Mouse (Mus musculus): ENCODE data around the gene Pigu. TPM values are rescaled to one million over a fixed set of nuclear protein-coding genes. Genes with fewer than 3 reads are reported as not detected.

Pigu gene
- polyA plus RNA-seq, 1 experiment from 2014 or later: 64.6 TPM

- 93% methylated on average over 1 of the region's 1 CpGs for WGBS
- ATAC-seq: no peak
- H3K4me1 ChIP-seq (ENCODE audit: control insufficient read depth, insufficient read depth, low read depth, low read length): no peaks in the 10 kb centered on the region
- no peak overlapping the region for H3K4me3 ChIP-seq (ENCODE audit: low read length)
- H3K9me3 ChIP-seq (ENCODE audit: control insufficient read depth, low read length): no peaks in the 10 kb centered on the region
- H3K27ac ChIP-seq (ENCODE audit: low read depth, low read length): no peak overlapping the region
- peaks cover 8% of the 10 kb centered on the region; the same call in 1 of the 2 replicates for H3K36me3 ChIP-seq (ENCODE audit: control insufficient read depth, insufficient read depth, low read length)
- H3K9ac ChIP-seq (ENCODE audit: low read depth, low read length): no peak overlapping the region
- H3K27me3 ChIP-seq (replicated peaks; ENCODE audit: control insufficient read depth, insufficient read depth, low read length): no peaks in the 10 kb centered on the region
- H3K4me2 ChIP-seq (ENCODE audit: low read length): no peak overlapping the region
Observed at GRCm38 (mm10) chr2:155335231-155335630, 22.0 kb downstream of the Pigu start.

GRCm38 (mm10) chr2:155333421-155333820 is 23.8 kb downstream of the Pigu start:
- Histone ChIP-seq H3K4me3 (ENCODE audit: low read length) (no peak overlapping the region), H3K36me3 (ENCODE audit: control insufficient read depth, insufficient read depth, low read length) (peaks cover 9% of the 10 kb centered on the region), H3K27me3 (replicated peaks; ENCODE audit: control insufficient read depth, insufficient read depth, low read length) (no peaks in the 10 kb centered on the region), H3K9ac (ENCODE audit: low read depth, low read length) (no peak overlapping the region), H3K9me3 (ENCODE audit: control insufficient read depth, low read length) (no peaks in the 10 kb centered on the region), H3K4me1 (ENCODE audit: control insufficient read depth, insufficient read depth, low read depth, low read length) (no peaks in the 10 kb centered on the region), H3K27ac (ENCODE audit: low read depth, low read length) (no peak overlapping the region), H3K4me2 (ENCODE audit: low read length) (no peak overlapping the region)
- 92% methylated on average over 1 of the region's 1 CpGs for WGBS
- no peak for ATAC-seq

GRCm38 (mm10) chr2:155331351-155331750 is 25.9 kb downstream of the Pigu start:
- no peak for ATAC-seq
- no peak overlapping the region for H3K9ac ChIP-seq (ENCODE audit: low read depth, low read length)
- no peaks in the 10 kb centered on the region for H3K4me1 ChIP-seq (ENCODE audit: control insufficient read depth, insufficient read depth, low read depth, low read length)
- H3K9me3 ChIP-seq (ENCODE audit: control insufficient read depth, low read length): no peaks in the 10 kb centered on the region
- H3K4me2 ChIP-seq (ENCODE audit: low read length): no peak overlapping the region
- H3K36me3 ChIP-seq (ENCODE audit: control insufficient read depth, insufficient read depth, low read length): peaks cover 24% of the 10 kb centered on the region
- H3K27me3 ChIP-seq (replicated peaks; ENCODE audit: control insufficient read depth, insufficient read depth, low read length): no peaks in the 10 kb centered on the region
- no peak overlapping the region for H3K27ac ChIP-seq (ENCODE audit: low read depth, low read length)
- H3K4me3 ChIP-seq (ENCODE audit: low read length): no peak overlapping the region
- WGBS: 98% methylated on average over 4 of the region's 4 CpGs

GRCm38 (mm10) chr2:155330811-155331210 is 26.4 kb downstream of the Pigu start:
- Histone ChIP-seq H3K4me2 (ENCODE audit: low read length) (no peak overlapping the region), H3K9me3 (ENCODE audit: control insufficient read depth, low read length) (no peaks in the 10 kb centered on the region), H3K27ac (ENCODE audit: low read depth, low read length) (no peak overlapping the region), H3K9ac (ENCODE audit: low read depth, low read length) (no peak overlapping the region), H3K36me3 (ENCODE audit: control insufficient read depth, insufficient read depth, low read length) (peaks cover 25% of the 10 kb centered on the region), H3K27me3 (replicated peaks; ENCODE audit: control insufficient read depth, insufficient read depth, low read length) (no peaks in the 10 kb centered on the region), H3K4me1 (ENCODE audit: control insufficient read depth, insufficient read depth, low read depth, low read length) (no peaks in the 10 kb centered on the region), H3K4me3 (ENCODE audit: low read length) (no peak overlapping the region)
- no peak for ATAC-seq
- WGBS: 97% methylated on average over 4 of the region's 4 CpGs

- 94% methylated on average over 2 of the region's 2 CpGs for WGBS
- no peaks in the 10 kb centered on the region for H3K27me3 ChIP-seq (replicated peaks; ENCODE audit: control insufficient read depth, insufficient read depth, low read length)
- no peak overlapping the region for H3K4me3 ChIP-seq (ENCODE audit: low read length)
- no peak for ATAC-seq
- no peaks in the 10 kb centered on the region for H3K9me3 ChIP-seq (ENCODE audit: control insufficient read depth, low read length)
- no peak overlapping the region for H3K4me2 ChIP-seq (ENCODE audit: low read length)
- no peaks in the 10 kb centered on the region for H3K4me1 ChIP-seq (ENCODE audit: control insufficient read depth, insufficient read depth, low read depth, low read length)
- H3K27ac ChIP-seq (ENCODE audit: low read depth, low read length): no peak overlapping the region
- peaks cover 22% of the 10 kb centered on the region for H3K36me3 ChIP-seq (ENCODE audit: control insufficient read depth, insufficient read depth, low read length)
- no peak overlapping the region for H3K9ac ChIP-seq (ENCODE audit: low read depth, low read length)
Observed at GRCm38 (mm10) chr2:155329707-155330106, 27.5 kb downstream of the Pigu start.

GRCm38 (mm10) chr2:155328906-155329305 is 28.3 kb downstream of the Pigu start:
- H3K9ac ChIP-seq (ENCODE audit: low read depth, low read length): no peak overlapping the region
- H3K27me3 ChIP-seq (replicated peaks; ENCODE audit: control insufficient read depth, insufficient read depth, low read length): no peaks in the 10 kb centered on the region
- H3K27ac ChIP-seq (ENCODE audit: low read depth, low read length): no peak overlapping the region
- no peak for ATAC-seq
- no peaks in the 10 kb centered on the region for H3K4me1 ChIP-seq (ENCODE audit: control insufficient read depth, insufficient read depth, low read depth, low read length)
- no peak overlapping the region for H3K4me3 ChIP-seq (ENCODE audit: low read length)
- peaks cover 19% of the 10 kb centered on the region for H3K36me3 ChIP-seq (ENCODE audit: control insufficient read depth, insufficient read depth, low read length)
- H3K9me3 ChIP-seq (ENCODE audit: control insufficient read depth, low read length): no peaks in the 10 kb centered on the region
- no peak overlapping the region for H3K4me2 ChIP-seq (ENCODE audit: low read length)

GRCm38 (mm10) chr2:155327906-155328305 is 29.3 kb downstream of the Pigu start:
- 92% methylated on average over 5 of the region's 5 CpGs for WGBS
- Histone ChIP-seq H3K9ac (ENCODE audit: low read depth, low read length) (no peak overlapping the region), H3K36me3 (ENCODE audit: control insufficient read depth, insufficient read depth, low read length) (peaks cover 17% of the 10 kb centered on the region), H3K27me3 (replicated peaks; ENCODE audit: control insufficient read depth, insufficient read depth, low read length) (no peaks in the 10 kb centered on the region), H3K9me3 (ENCODE audit: control insufficient read depth, low read length) (no peaks in the 10 kb centered on the region), H3K4me1 (ENCODE audit: control insufficient read depth, insufficient read depth, low read depth, low read length) (no peaks in the 10 kb centered on the region), H3K4me2 (ENCODE audit: low read length) (no peak overlapping the region), H3K4me3 (ENCODE audit: low read length) (no peak overlapping the region), H3K27ac (ENCODE audit: low read depth, low read length) (no peak overlapping the region)
- ATAC-seq: no peak

GRCm38 (mm10) chr2:155326001-155326400 is 31.2 kb downstream of the Pigu start:
- WGBS: 96% methylated on average over 4 of the region's 4 CpGs
- Histone ChIP-seq H3K27ac (ENCODE audit: low read depth, low read length) (no peak overlapping the region), H3K4me1 (ENCODE audit: control insufficient read depth, insufficient read depth, low read depth, low read length) (no peaks in the 10 kb centered on the region), H3K4me3 (ENCODE audit: low read length) (no peak overlapping the region), H3K36me3 (ENCODE audit: control insufficient read depth, insufficient read depth, low read length) (peaks cover 21% of the 10 kb centered on the region), H3K4me2 (ENCODE audit: low read length) (no peak overlapping the region), H3K9me3 (ENCODE audit: control insufficient read depth, low read length) (no peaks in the 10 kb centered on the region), H3K27me3 (replicated peaks; ENCODE audit: control insufficient read depth, insufficient read depth, low read length) (no peaks in the 10 kb centered on the region), H3K9ac (ENCODE audit: low read depth, low read length) (no peak overlapping the region)
- no peak for ATAC-seq

- H3K4me1 ChIP-seq (ENCODE audit: control insufficient read depth, insufficient read depth, low read depth, low read length): no peaks in the 10 kb centered on the region
- H3K4me3 ChIP-seq (ENCODE audit: low read length): no peak overlapping the region
- no peaks in the 10 kb centered on the region for H3K9me3 ChIP-seq (ENCODE audit: control insufficient read depth, low read length)
- no peak overlapping the region for H3K4me2 ChIP-seq (ENCODE audit: low read length)
- no peak overlapping the region for H3K9ac ChIP-seq (ENCODE audit: low read depth, low read length)
- 85% methylated on average over 5 of the region's 5 CpGs for WGBS
- ATAC-seq: no peak
- H3K27me3 ChIP-seq (replicated peaks; ENCODE audit: control insufficient read depth, insufficient read depth, low read length): no peaks in the 10 kb centered on the region
- H3K27ac ChIP-seq (ENCODE audit: low read depth, low read length): no peak overlapping the region
- peaks cover 4% of the 10 kb centered on the region; the same call in 1 of the 2 replicates for H3K36me3 ChIP-seq (ENCODE audit: control insufficient read depth, insufficient read depth, low read length)
Observed at GRCm38 (mm10) chr2:155320596-155320995, 36.6 kb downstream of the Pigu start.

- Histone ChIP-seq H3K9me3 (ENCODE audit: control insufficient read depth, low read length) (no peaks in the 10 kb centered on the region), H3K27ac (ENCODE audit: low read depth, low read length) (no peak overlapping the region), H3K27me3 (replicated peaks; ENCODE audit: control insufficient read depth, insufficient read depth, low read length) (no peaks in the 10 kb centered on the region), H3K9ac (ENCODE audit: low read depth, low read length) (no peak overlapping the region), H3K4me1 (ENCODE audit: control insufficient read depth, insufficient read depth, low read depth, low read length) (no peaks in the 10 kb centered on the region), H3K4me3 (ENCODE audit: low read length) (no peak overlapping the region), H3K36me3 (ENCODE audit: control insufficient read depth, insufficient read depth, low read length) (peaks cover 7% of the 10 kb centered on the region), H3K4me2 (ENCODE audit: low read length) (no peak overlapping the region)
- WGBS: 94% methylated on average over 2 of the region's 2 CpGs
- ATAC-seq: no peak
Observed at GRCm38 (mm10) chr2:155318618-155319017, 38.6 kb downstream of the Pigu start.
